Mouse (Mus musculus): Measurements from ENCODE around the gene Ppat. TPM values are rescaled to one million over a fixed set of nuclear protein-coding genes. Genes with fewer than 3 reads are reported as not detected.

Gene Ppat
- polyA plus RNA-seq, 1 experiment = 7.9 TPM

GRCm38 (mm10) chr5:76893084-76893483 lies 58.3 kb downstream of the Ppat start:
- DNase-seq = no peak
- TF ChIP-seq CTCF (IDR thresholded peaks at IDR 0.05; ENCODE audit: borderline replicate concordance, insufficient read depth, low read depth, low read length) (no peak), POLR2A (IDR thresholded peaks at IDR 0.05; ENCODE audit: borderline replicate concordance, insufficient read depth, low read length) (no peak)
- no peak overlapping the region for H3K27ac ChIP-seq (ENCODE audit: insufficient read depth, low read length)
- H3K27me3 ChIP-seq (ENCODE audit: control insufficient read depth, insufficient read depth, low read length) = no peaks in the 10 kb centered on the region
- 90% methylated on average over 2 of the region's 2 CpGs for WGBS
- no peak overlapping the region for H3K4me3 ChIP-seq (replicated peaks; ENCODE audit: insufficient read depth, low read depth, low read length)
- no peaks in the 10 kb centered on the region for H3K4me1 ChIP-seq (ENCODE audit: control insufficient read depth, insufficient read depth, low read length)

GRCm38 (mm10) chr5:76892608-76893007 lies 58.8 kb downstream of the Ppat start:
- H3K4me3 ChIP-seq (replicated peaks; ENCODE audit: insufficient read depth, low read depth, low read length) = no peak overlapping the region
- no peak for TF ChIP-seq POLR2A (IDR thresholded peaks at IDR 0.05; ENCODE audit: borderline replicate concordance, insufficient read depth, low read length)
- no peaks in the 10 kb centered on the region for H3K27me3 ChIP-seq (ENCODE audit: control insufficient read depth, insufficient read depth, low read length)
- H3K27ac ChIP-seq (ENCODE audit: insufficient read depth, low read length) = no peak overlapping the region
- no peaks in the 10 kb centered on the region for H3K4me1 ChIP-seq (ENCODE audit: control insufficient read depth, insufficient read depth, low read length)
- DNase-seq = no peak
- WGBS = 91% methylated on average over 2 of the region's 2 CpGs

GRCm38 (mm10) chr5:76887011-76887410 lies 64.4 kb downstream of the Ppat start:
- no peak for DNase-seq
- Histone ChIP-seq H3K4me1 (ENCODE audit: control insufficient read depth, insufficient read depth, low read length) (no peaks in the 10 kb centered on the region), H3K4me3 (replicated peaks; ENCODE audit: insufficient read depth, low read depth, low read length) (no peak overlapping the region), H3K27me3 (ENCODE audit: control insufficient read depth, insufficient read depth, low read length) (no peaks in the 10 kb centered on the region), H3K27ac (ENCODE audit: insufficient read depth, low read length) (no peak overlapping the region)
- 91% methylated on average over 2 of the region's 2 CpGs for whole genome bisulfite sequencing
- TF ChIP-seq CTCF (IDR thresholded peaks at IDR 0.05; ENCODE audit: borderline replicate concordance, insufficient read depth, low read depth, low read length) (no peak), POLR2A (IDR thresholded peaks at IDR 0.05; ENCODE audit: borderline replicate concordance, insufficient read depth, low read length) (no peak)

- DNase-seq = no peak
- no peak overlapping the region for H3K27ac ChIP-seq (ENCODE audit: insufficient read depth, low read length)
- no peak overlapping the region for H3K4me3 ChIP-seq (replicated peaks; ENCODE audit: insufficient read depth, low read depth, low read length)
- no peaks in the 10 kb centered on the region for H3K27me3 ChIP-seq (ENCODE audit: control insufficient read depth, insufficient read depth, low read length)
- TF ChIP-seq CTCF (IDR thresholded peaks at IDR 0.05; ENCODE audit: borderline replicate concordance, insufficient read depth, low read depth, low read length) = no peak
- TF ChIP-seq POLR2A (IDR thresholded peaks at IDR 0.05; ENCODE audit: borderline replicate concordance, insufficient read depth, low read length) = no peak
- WGBS = 92% methylated on average over 1 of the region's 1 CpGs
- no peaks in the 10 kb centered on the region for H3K4me1 ChIP-seq (ENCODE audit: control insufficient read depth, insufficient read depth, low read length)
These were observed 67.3 kb downstream of the Ppat start for GRCm38 (mm10) chr5:76884107-76884506.

- DNase-seq = no peak
- WGBS = 89% methylated on average over 25 of the region's 25 CpGs
- H3K27me3 ChIP-seq (ENCODE audit: control insufficient read depth, insufficient read depth, low read length) = no peaks in the 10 kb centered on the region
- no peak overlapping the region for H3K27ac ChIP-seq (ENCODE audit: insufficient read depth, low read length)
- TF ChIP-seq CTCF (IDR thresholded peaks at IDR 0.05; ENCODE audit: borderline replicate concordance, insufficient read depth, low read depth, low read length) (no peak), POLR2A (IDR thresholded peaks at IDR 0.05; ENCODE audit: borderline replicate concordance, insufficient read depth, low read length) (no peak)
- no peaks in the 10 kb centered on the region for H3K4me1 ChIP-seq (ENCODE audit: control insufficient read depth, insufficient read depth, low read length)
- no peak overlapping the region for H3K4me3 ChIP-seq (replicated peaks; ENCODE audit: insufficient read depth, low read depth, low read length)
These were observed 75.1 kb downstream of the Ppat start for GRCm38 (mm10) chr5:76876106-76876758.

GRCm38 (mm10) chr5:76869553-76869952 lies 81.8 kb downstream of the Ppat start:
- H3K4me3 ChIP-seq (replicated peaks; ENCODE audit: insufficient read depth, low read depth, low read length) = no peak overlapping the region
- TF ChIP-seq CTCF (IDR thresholded peaks at IDR 0.05; ENCODE audit: borderline replicate concordance, insufficient read depth, low read depth, low read length) (no peak), POLR2A (IDR thresholded peaks at IDR 0.05; ENCODE audit: borderline replicate concordance, insufficient read depth, low read length) (no peak)
- DNase-seq = no peak
- no peaks in the 10 kb centered on the region for H3K27me3 ChIP-seq (ENCODE audit: control insufficient read depth, insufficient read depth, low read length)
- 73% methylated on average over 6 of the region's 6 CpGs for WGBS
- H3K4me1 ChIP-seq (ENCODE audit: control insufficient read depth, insufficient read depth, low read length) = no peaks in the 10 kb centered on the region
- no peak overlapping the region for H3K27ac ChIP-seq (ENCODE audit: insufficient read depth, low read length)

GRCm38 (mm10) chr5:76868693-76869286 lies 82.6 kb downstream of the Ppat start:
- H3K27me3 ChIP-seq (ENCODE audit: control insufficient read depth, insufficient read depth, low read length) = no peaks in the 10 kb centered on the region
- DNase-seq = no peak
- H3K27ac ChIP-seq (ENCODE audit: insufficient read depth, low read length) = no peak overlapping the region
- H3K4me3 ChIP-seq (replicated peaks; ENCODE audit: insufficient read depth, low read depth, low read length) = no peak overlapping the region
- no peaks in the 10 kb centered on the region for H3K4me1 ChIP-seq (ENCODE audit: control insufficient read depth, insufficient read depth, low read length)
- 43% methylated on average over 16 of the region's 16 CpGs for WGBS
- no peak for TF ChIP-seq CTCF (IDR thresholded peaks at IDR 0.05; ENCODE audit: borderline replicate concordance, insufficient read depth, low read depth, low read length)
- no peak for TF ChIP-seq POLR2A (IDR thresholded peaks at IDR 0.05; ENCODE audit: borderline replicate concordance, insufficient read depth, low read length)

GRCm38 (mm10) chr5:76866819-76867218 lies 84.6 kb downstream of the Ppat start:
- Histone ChIP-seq H3K4me1 (ENCODE audit: control insufficient read depth, insufficient read depth, low read length) (no peaks in the 10 kb centered on the region), H3K27ac (ENCODE audit: insufficient read depth, low read length) (no peak overlapping the region), H3K4me3 (replicated peaks; ENCODE audit: insufficient read depth, low read depth, low read length) (no peak overlapping the region), H3K27me3 (ENCODE audit: control insufficient read depth, insufficient read depth, low read length) (no peaks in the 10 kb centered on the region)
- TF ChIP-seq POLR2A (IDR thresholded peaks at IDR 0.05; ENCODE audit: borderline replicate concordance, insufficient read depth, low read length) (no peak), CTCF (IDR thresholded peaks at IDR 0.05; ENCODE audit: borderline replicate concordance, insufficient read depth, low read depth, low read length) (no peak)
- no peak for DNase-seq
- WGBS = 75% methylated on average over 8 of the region's 8 CpGs

Other genes starting within 250 kb of the Ppat start
- gene Aasdh, start 46.1 kb downstream of the Ppat start, polyA plus RNA-seq (2012; rRNA removed) = 19.9 and 20.9 TPM in 2 replicates
- gene Paics, start 271 bp downstream of the Ppat start, polyA plus RNA-seq (2012; rRNA removed) = 95.0 and 101 TPM in 2 replicates
- 62.0 and 66.2 TPM in 2 replicates for gene Srp72, start 23.1 kb upstream of the Ppat start, polyA plus RNA-seq (2012; rRNA removed)
- gene Arl9, start 52.5 kb upstream of the Ppat start, polyA plus RNA-seq (2012; rRNA removed) = 0.25 TPM in 1 of 2 replicates, not detected in the other
- 0.74 and 0.86 TPM in 2 replicates for gene Thegl, start 64.4 kb upstream of the Ppat start, polyA plus RNA-seq (2012; rRNA removed)
- 238 and 272 TPM in 2 replicates for gene Hopx, start 163.5 kb upstream of the Ppat start, polyA plus RNA-seq (2012; rRNA removed)

All from cerebellum, adult 2 months (tissue).